Mouse (Mus musculus): ENCODE measurements around the gene Amer3. TPM values are rescaled to one million over a fixed set of nuclear protein-coding genes. Genes with fewer than 3 reads are reported as not detected.
"Not testable (repeated sequence)": the region's sequence is repeated elsewhere in the genome, so short reads cannot be mapped to it uniquely, and the experiment has no call there.

Gene Amer3
- total and polyA plus RNA-seq, 3 experiments, result 0.02 TPM; not detected in 2

- TF ChIP-seq EP300 (IDR thresholded peaks at IDR 0.05; ENCODE audit: insufficient read depth, low read depth, low read length) (no peak), POLR2A (IDR thresholded peaks at IDR 0.05; ENCODE audit: insufficient read depth, low read depth, low read length) (no peak), CTCF (IDR thresholded peaks at IDR 0.05) (no peak)
- 66% methylated on average over 2 of the region's 2 CpGs for WGBS
- intact Hi-C loops (cut with DNase I), result no loop called here
Observed at GRCm38 (mm10) chr1:34613801-34614200, 34.3 kb downstream of the Amer3 start.

DNA sequence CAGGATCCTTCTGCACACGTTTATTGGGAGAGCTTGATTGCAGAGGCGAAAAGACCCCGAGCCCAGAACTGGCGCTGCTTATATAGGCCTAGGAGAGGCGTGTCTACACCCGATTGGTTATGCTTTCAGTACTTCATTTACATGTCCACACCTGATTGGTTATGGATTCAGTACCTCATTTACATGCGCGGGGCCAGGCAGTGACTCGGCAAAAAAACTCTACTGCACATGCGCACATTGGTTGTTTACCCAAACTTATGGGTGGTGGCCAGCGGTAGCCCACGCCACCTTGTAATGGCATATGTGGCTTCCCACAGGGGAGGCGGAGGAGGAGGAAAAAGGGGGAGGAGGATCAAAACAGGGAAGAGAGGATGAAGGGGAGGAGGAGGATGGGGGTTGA lies 40.7 kb downstream of the Amer3 start:
- H3K4me3 ChIP-seq; H3K27me3 ChIP-seq (ENCODE audit: control insufficient read depth, insufficient read depth, low read length); H3K36me3 ChIP-seq (ENCODE audit: control insufficient read depth, insufficient read depth, low read length); DNase-seq; intact Hi-C loops (cut with DNase I); H3K4me1 ChIP-seq (ENCODE audit: control insufficient read depth, insufficient read depth, low read length); H3K27ac ChIP-seq; H3K9ac ChIP-seq (ENCODE audit: low read depth, low read length); H3K79me2 ChIP-seq (replicated peaks; ENCODE audit: control insufficient read depth, insufficient read depth, low read length): not testable (repeated sequence)
- WGBS, result 91% methylated on average over 13 of the region's 13 CpGs

More at GRCm38 (mm10) chr1:34613801-34614200, 34.3 kb downstream of the Amer3 start:
- no peak for DNase-seq
- no peaks in the 10 kb centered on the region for H3K79me2 ChIP-seq (replicated peaks; ENCODE audit: control insufficient read depth, insufficient read depth, low read length)
- H3K4me1 ChIP-seq (ENCODE audit: control insufficient read depth, insufficient read depth, low read length), result no peaks in the 10 kb centered on the region
- no peak overlapping the region for H3K9ac ChIP-seq (ENCODE audit: low read depth, low read length)
- 0 out of 2 replicates have a peak, but pooled peaks cover 1% of the 10 kb centered on the region for H3K27me3 ChIP-seq (ENCODE audit: control insufficient read depth, insufficient read depth, low read length)
- no peaks in the 10 kb centered on the region for H3K36me3 ChIP-seq (ENCODE audit: control insufficient read depth, insufficient read depth, low read length)
- H3K27ac ChIP-seq, result no peak overlapping the region
- H3K4me3 ChIP-seq, result no peak overlapping the region

- H3K27ac ChIP-seq; intact Hi-C loops (cut with DNase I); H3K4me1 ChIP-seq (ENCODE audit: control insufficient read depth, insufficient read depth, low read length); DNase-seq; H3K4me3 ChIP-seq; H3K79me2 ChIP-seq (replicated peaks; ENCODE audit: control insufficient read depth, insufficient read depth, low read length); H3K9ac ChIP-seq (ENCODE audit: low read depth, low read length); H3K27me3 ChIP-seq (ENCODE audit: control insufficient read depth, insufficient read depth, low read length); H3K36me3 ChIP-seq (ENCODE audit: control insufficient read depth, insufficient read depth, low read length): not testable (repeated sequence)
- WGBS, result 85% methylated on average over 5 of the region's 5 CpGs
Observed at GRCm38 (mm10) chr1:34620761-34621160, 41.3 kb downstream of the Amer3 start.

GRCm38 (mm10) chr1:34635711-34636110 lies 56.3 kb downstream of the Amer3 start:
- H3K4me3 ChIP-seq, result no peak overlapping the region
- H3K79me2 ChIP-seq (replicated peaks; ENCODE audit: control insufficient read depth, insufficient read depth, low read length), result no peaks in the 10 kb centered on the region
- intact Hi-C loops (cut with DNase I), result no loop called here
- no peaks in the 10 kb centered on the region for H3K36me3 ChIP-seq (ENCODE audit: control insufficient read depth, insufficient read depth, low read length)
- TF ChIP-seq POLR2A (IDR thresholded peaks at IDR 0.05; ENCODE audit: insufficient read depth, low read depth, low read length), result no peak
- no peak for TF ChIP-seq EP300 (IDR thresholded peaks at IDR 0.05; ENCODE audit: insufficient read depth, low read depth, low read length)
- no peak for TF ChIP-seq CTCF (IDR thresholded peaks at IDR 0.05)
- H3K27ac ChIP-seq, result no peak overlapping the region
- no peak overlapping the region for H3K9ac ChIP-seq (ENCODE audit: low read depth, low read length)
- H3K27me3 ChIP-seq (ENCODE audit: control insufficient read depth, insufficient read depth, low read length), result no peaks in the 10 kb centered on the region; the same call in 1 of the 2 replicates
- no peak for DNase-seq
- no peaks in the 10 kb centered on the region for H3K4me1 ChIP-seq (ENCODE audit: control insufficient read depth, insufficient read depth, low read length)
- WGBS, result 83% methylated on average over 18 of the region's 18 CpGs

Other genes with a start within 250 kb of the Amer3 start
- 10 to 100 TPM; 15.1 to 15.2 TPM for gene Ccdc115, start 140.0 kb upstream of the Amer3 start, total RNA-seq (2021)
- gene Ccdc115, start 140.0 kb upstream of the Amer3 start, polyA plus RNA-seq (2012; rRNA removed), result 15.5 and 17.8 TPM in 2 replicates
- 10 to 100 TPM; 26.5 to 28.6 TPM for gene Imp4, start 139.8 kb upstream of the Amer3 start, total RNA-seq (2021)
- 21.1 and 24.2 TPM in 2 replicates for gene Imp4, start 139.8 kb upstream of the Amer3 start, polyA plus RNA-seq (2012; rRNA removed)
- gene Ptpn18, start 119.9 kb upstream of the Amer3 start, total RNA-seq (2021), result 1 to 10 TPM; 4.2 TPM
- gene Ptpn18, start 119.9 kb upstream of the Amer3 start, polyA plus RNA-seq (2012; rRNA removed), result 6.5 and 16.3 TPM in 2 replicates
- not detected for gene Prss39, start 81.2 kb upstream of the Amer3 start, total RNA-seq (2021)
- gene Prss39, start 81.2 kb upstream of the Amer3 start, polyA plus RNA-seq (2012; rRNA removed), result 0.21 and 0.38 TPM in 2 replicates
- gene Cfc1, start 44.0 kb upstream of the Amer3 start, total RNA-seq (2021), result not detected
- gene Cfc1, start 44.0 kb upstream of the Amer3 start, polyA plus RNA-seq (2012; rRNA removed), result not detected in 2 replicates
- not detected for gene Prss40, start 18.7 kb upstream of the Amer3 start, total RNA-seq (2021)
- gene Prss40, start 18.7 kb upstream of the Amer3 start, polyA plus RNA-seq (2012; rRNA removed), result not detected in 2 replicates